Mouse (Mus musculus) 416B (cell line): ENCODE results near the gene Rilp.

Source experiments
- DNase-seq: peaks from one replicate; pipeline ENCODE4 v3.0.0; 2011; ENCODE audit warnings: low read depth

Rilp gene

DNA sequence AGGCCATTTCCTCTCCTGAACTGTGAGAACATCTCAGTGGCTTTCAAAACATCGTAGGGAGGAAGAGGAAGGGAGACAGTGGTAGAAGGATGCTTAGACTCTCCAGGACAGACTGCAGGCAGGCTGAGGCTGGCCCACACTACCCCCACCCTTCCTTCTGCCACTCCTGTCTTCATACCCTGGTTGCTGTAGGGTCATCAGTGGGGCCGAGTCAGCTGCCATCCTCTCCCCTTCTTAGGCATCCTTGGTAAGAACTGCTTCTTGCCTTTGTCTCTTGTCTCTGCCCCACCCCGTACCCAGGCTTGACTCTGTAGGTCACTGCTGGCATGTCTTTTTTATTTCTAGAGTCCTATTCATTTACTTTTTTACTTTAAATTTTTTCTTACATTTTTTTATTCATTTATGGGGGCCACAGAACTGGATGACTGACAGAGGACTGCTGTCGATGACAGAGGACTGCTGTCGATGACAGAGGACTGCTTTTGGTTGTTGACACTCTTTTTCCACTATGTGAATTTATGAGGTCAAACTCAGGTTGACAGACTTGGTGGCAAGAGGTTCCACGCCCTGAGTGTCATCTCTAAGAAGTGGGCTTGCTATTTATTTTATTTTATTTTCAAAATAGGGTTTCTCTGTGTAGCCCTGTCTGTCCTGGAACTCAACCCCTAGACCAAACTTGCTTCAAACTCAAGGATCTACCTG lies 23.6 kb downstream of the Rilp start:
- peak; percentile 40 for DNase-seq

GRCm38 (mm10) chr11:75534286-75535033 lies 24.6 kb downstream of the Rilp start:
- DNase-seq, result no peak

- DNase-seq, result no peak
These were observed 25.4 kb downstream of the Rilp start for GRCm38 (mm10) chr11:75535106-75535795.

- DNase-seq, result no peak
These were observed 26.5 kb downstream of the Rilp start for GRCm38 (mm10) chr11:75536255-75537024.

DNA sequence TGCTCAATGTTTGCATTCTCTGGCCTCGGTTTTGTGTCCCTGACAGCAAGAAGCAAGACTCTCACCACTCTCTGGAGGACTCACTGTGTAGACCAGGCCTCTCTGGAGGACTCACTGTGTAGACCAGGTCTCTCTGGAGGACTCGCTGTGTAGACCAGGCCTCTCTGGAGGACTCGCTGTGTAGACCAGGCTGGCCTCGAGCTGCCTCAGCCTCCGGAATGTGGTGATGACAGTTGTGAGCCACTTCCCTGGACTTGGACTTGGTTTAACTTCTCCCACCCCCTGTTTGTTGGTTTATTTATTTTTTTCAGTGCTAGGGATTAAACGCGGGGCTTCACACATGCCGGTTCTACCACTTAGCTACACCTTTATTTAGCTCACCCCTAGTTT lies 27.1 kb downstream of the Rilp start:
- DNase-seq, result no peak

DNA sequence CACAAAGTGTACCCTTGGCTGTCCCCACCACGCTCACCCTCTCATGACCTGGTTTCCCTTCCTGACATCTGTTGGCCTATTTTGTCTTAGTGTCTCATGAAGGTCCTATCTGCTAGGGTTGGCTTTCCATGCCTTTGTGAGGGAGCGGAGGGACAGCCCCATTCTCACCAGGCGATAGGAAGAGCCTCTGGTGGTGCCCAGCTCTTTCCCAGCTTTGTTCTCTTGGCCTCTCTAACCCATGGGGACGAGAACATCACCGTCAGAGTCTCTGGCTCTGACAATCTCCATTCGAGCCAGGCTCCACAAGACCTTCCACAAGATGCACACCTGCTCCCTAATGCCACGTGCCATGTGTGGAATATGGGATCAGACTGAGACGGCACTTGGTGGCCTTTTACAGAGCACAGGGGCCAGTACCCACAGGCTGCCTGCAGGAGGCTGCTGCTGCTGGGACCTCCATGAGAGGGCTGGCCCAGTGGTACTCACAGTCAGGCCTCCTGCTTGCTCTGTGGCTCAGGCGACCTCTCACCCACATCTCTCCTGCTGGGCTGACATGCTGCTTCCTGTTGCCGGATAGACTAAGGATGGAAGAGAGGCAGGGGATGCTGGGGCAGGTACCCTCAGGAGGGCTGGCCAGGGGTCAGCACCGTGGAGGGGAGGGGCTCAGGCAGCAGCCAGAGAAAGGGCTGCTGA lies 27.7 kb downstream of the Rilp start:
- DNase-seq, result no peak

- no peak for DNase-seq
These were observed 28.5 kb downstream of the Rilp start for GRCm38 (mm10) chr11:75538184-75538969.

GRCm38 (mm10) chr11:75538970-75539299 lies 29.0 kb downstream of the Rilp start:
- no peak for DNase-seq

DNA sequence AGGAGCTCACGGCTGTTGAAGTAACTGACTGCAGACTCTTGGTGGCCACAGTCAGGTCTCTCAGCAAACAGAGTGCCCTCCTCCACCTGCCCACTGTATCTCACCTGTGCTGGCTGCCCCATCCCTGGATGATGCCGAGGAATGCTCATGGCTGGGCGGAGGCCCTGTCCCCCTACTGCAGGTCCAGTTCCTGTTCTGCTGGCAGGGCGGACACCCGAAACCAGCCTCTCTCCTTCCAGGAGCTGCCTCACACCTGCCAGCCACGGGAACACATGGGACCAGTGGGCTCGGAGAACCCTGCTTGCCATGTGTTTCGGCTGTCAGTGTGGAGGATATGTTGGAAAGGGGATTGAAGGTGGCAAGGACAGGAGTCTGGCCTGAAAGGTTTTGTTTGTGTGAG lies 30.3 kb downstream of the Rilp start:
- DNase-seq, result no peak

DNA sequence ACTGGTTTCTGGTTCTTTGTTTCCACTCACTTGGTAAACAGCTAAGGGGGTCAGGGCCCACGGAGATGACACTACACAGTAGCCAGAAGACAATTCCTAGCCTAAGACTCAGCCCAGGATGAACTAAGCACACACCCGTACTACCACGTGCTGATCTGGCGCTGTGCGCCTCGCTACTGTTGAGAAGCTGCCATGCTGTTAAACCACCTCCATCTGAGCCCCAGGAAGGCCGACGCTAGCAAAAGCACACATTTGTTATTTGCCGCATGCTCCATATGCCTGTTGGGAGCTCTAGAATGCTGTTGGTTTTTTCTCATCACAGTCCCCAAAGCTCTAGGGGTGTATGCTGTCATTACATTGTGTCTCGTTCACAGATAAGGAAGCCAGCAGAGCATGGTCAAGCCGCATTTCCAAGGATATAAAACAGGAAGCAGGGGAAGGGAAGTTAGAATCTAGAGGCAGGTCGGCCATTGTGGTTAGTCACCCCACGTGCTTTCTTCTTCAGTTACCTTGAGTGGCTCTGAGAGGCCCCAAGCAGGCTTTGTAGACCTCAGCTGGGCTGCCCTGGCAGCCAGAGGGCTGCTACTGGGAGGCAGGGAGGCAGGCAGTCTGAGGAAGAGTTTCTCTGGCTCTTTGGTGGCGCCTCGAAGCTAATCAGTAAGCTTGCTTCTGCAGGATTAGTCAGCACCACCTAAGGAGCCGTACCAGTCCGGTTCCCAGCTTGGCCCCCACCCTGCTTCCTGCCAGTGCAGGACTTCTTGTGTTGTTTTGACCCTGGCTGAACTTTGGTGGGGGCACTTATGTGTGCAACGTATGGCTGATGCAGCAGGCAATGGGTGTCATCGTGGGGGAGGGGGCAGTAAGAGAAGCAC lies 31.1 kb downstream of the Rilp start:
- DNase-seq, result peak; percentile 80

DNA sequence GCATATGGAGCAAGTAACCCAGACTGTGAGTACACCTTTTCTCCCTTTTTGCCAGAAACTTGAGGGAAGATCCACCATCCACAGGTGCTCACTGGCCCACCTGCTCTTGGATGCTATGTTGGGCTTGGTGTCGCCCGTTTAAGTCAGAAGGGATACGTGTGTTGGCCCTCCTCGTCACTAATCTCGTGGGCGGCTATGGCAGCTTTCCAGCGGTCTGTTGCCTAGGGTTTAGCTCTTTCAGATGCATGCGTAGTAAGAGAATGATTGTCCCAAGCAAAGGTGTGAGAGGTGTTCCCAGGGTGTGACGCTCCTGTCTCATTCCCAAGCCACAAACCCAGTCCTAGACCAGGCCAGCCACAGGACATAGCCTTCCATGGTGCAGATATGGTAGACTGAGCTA lies 34.8 kb downstream of the Rilp start:
- no peak for DNase-seq

- DNase-seq, result no peak
These were observed 36.2 kb downstream of the Rilp start for GRCm38 (mm10) chr11:75546057-75546456.

- peak; percentile 57 for DNase-seq
These were observed 39.8 kb downstream of the Rilp start for GRCm38 (mm10) chr11:75549658-75550111.

- DNase-seq, result no peak
These were observed 40.5 kb downstream of the Rilp start for GRCm38 (mm10) chr11:75550200-75550946.

- DNase-seq, result no peak
These were observed 41.4 kb downstream of the Rilp start for GRCm38 (mm10) chr11:75551321-75551720.

GRCm38 (mm10) chr11:75551961-75552441 lies 42.1 kb downstream of the Rilp start:
- DNase-seq, result no peak

- no peak for DNase-seq
These were observed 43.1 kb downstream of the Rilp start for GRCm38 (mm10) chr11:75552906-75553482.

GRCm38 (mm10) chr11:75556006-75556405 lies 46.1 kb downstream of the Rilp start:
- peak; percentile 47 for DNase-seq

GRCm38 (mm10) chr11:75557142-75557541 lies 47.2 kb downstream of the Rilp start:
- no peak for DNase-seq
